Mouse (Mus musculus) frontal cortex, postnatal 25 days (tissue): Measurements from ENCODE around the gene Fam122a.

Source experiments
- DNase-seq, 2 experiments: peaks; one replicate each; pipeline ENCODE4 v3.0.0; 2022; ENCODE audit warnings: low spot score in 2 of 2

Gene Fam122a

GRCm38 (mm10) chr19:24476929-24477882 is at the start of gene Fam122a:
TSS of gene Fam122a (minus strand) at chr19:24477356.
- peak; percentile 81 to 87 for DNase-seq

- peak; percentile 24 to 33 for DNase-seq
Observed at GRCm38 (mm10) chr19:24523476-24524313, 46.5 kb upstream of the Fam122a start.

- no peak for DNase-seq
Observed at GRCm38 (mm10) chr19:24521997-24522396, 44.8 kb upstream of the Fam122a start.

GRCm38 (mm10) chr19:24521146-24521545 is 44.0 kb upstream of the Fam122a start:
- DNase-seq = no peak

- DNase-seq = no peak
Observed at GRCm38 (mm10) chr19:24519732-24520409, 42.7 kb upstream of the Fam122a start.

GRCm38 (mm10) chr19:24518384-24518783 is 41.2 kb upstream of the Fam122a start:
- DNase-seq = no peak

GRCm38 (mm10) chr19:24517057-24517456 is 39.9 kb upstream of the Fam122a start:
- DNase-seq = no peak

- no peak for DNase-seq
Observed at GRCm38 (mm10) chr19:24515941-24516340, 38.8 kb upstream of the Fam122a start.

- no peak for DNase-seq
Observed at GRCm38 (mm10) chr19:24514661-24515642, 37.8 kb upstream of the Fam122a start.

- DNase-seq = no peak
Observed at GRCm38 (mm10) chr19:24513105-24513843, 36.1 kb upstream of the Fam122a start.

GRCm38 (mm10) chr19:24511939-24512338 is 34.8 kb upstream of the Fam122a start:
- no peak for DNase-seq

- no peak for DNase-seq
Observed at GRCm38 (mm10) chr19:24509391-24509790, 32.2 kb upstream of the Fam122a start.

- no peak for DNase-seq
Observed at GRCm38 (mm10) chr19:24508087-24508767, 31.1 kb upstream of the Fam122a start.

GRCm38 (mm10) chr19:24502736-24503421 is 25.7 kb upstream of the Fam122a start:
- no peak for DNase-seq

- no peak for DNase-seq
Observed at GRCm38 (mm10) chr19:24501525-24501924, 24.4 kb upstream of the Fam122a start.

- no peak for DNase-seq
Observed at GRCm38 (mm10) chr19:24500431-24500830, 23.3 kb upstream of the Fam122a start.

GRCm38 (mm10) chr19:24499291-24499690 is 22.1 kb upstream of the Fam122a start:
- DNase-seq = no peak

GRCm38 (mm10) chr19:24493887-24494286 is 16.7 kb upstream of the Fam122a start:
- DNase-seq = no peak

- no peak for DNase-seq
Observed at GRCm38 (mm10) chr19:24491824-24492223, 14.7 kb upstream of the Fam122a start.
